8 mouse cellular contexts compared by ENCODE assay signal in genomic region chr8:70172043-70172681, GRCm38 (mm10). TPM values are rescaled to one million over a fixed set of nuclear protein-coding genes. Genes with fewer than 3 reads are reported as not detected.
A peak's percentile ranks its signal among the peaks of the same experiment; 100 is the strongest.
DNase-seq lines count a peak whose midpoint lies in the region; ATAC-seq lines count a peak whose summit lies in the region.

Tmem161a (plus strand) TSS chr8:70172356.

- intact Hi-C loops in left cerebral cortex, postnatal 14 days (cut with DNase I) = no loop called here

- peaks cover 11% of the 10 kb centered on the region for H3K4me1 ChIP-seq in intestine, embryonic 14.5 days (replicated peaks; ENCODE audit: control insufficient read depth, insufficient read depth, low read length)

- peaks cover 7% of the 10 kb centered on the region; the same call in 1 of the 2 replicates for H3K36me3 ChIP-seq in intestine, embryonic 14.5 days (ENCODE audit: control insufficient read depth, insufficient read depth, low read length)

- H3K9ac ChIP-seq in intestine, embryonic 14.5 days (ENCODE audit: low read length) = peak within 1 kb of the TSS; percentile 77

- no peaks in the 10 kb centered on the region for H3K9me3 ChIP-seq in intestine, embryonic 14.5 days (ENCODE audit: control insufficient read depth, low read length)

- peak; percentile 97 for ATAC-seq in intestine, embryonic 14.5 days (replicated peaks; ENCODE audit: low FRiP score, low TSS enrichment, low read depth)

- no peaks in the 10 kb centered on the region; the same call in 1 of the 2 replicates for H3K27me3 ChIP-seq in intestine, embryonic 14.5 days (replicated peaks; ENCODE audit: control insufficient read depth, insufficient read depth, low read length)

- peak within 1 kb of the TSS; percentile 14; the same call in 1 of the 2 replicates for H3K27ac ChIP-seq in intestine, embryonic 14.5 days (ENCODE audit: low read depth)

- peak within 1 kb of the TSS; percentile 62 for H3K4me2 ChIP-seq in intestine, embryonic 14.5 days (ENCODE audit: low read length)

- peak within 1 kb of the TSS; percentile 75 for H3K4me3 ChIP-seq in intestine, embryonic 14.5 days (ENCODE audit: low read depth, low read length)

- DNase-seq in adrenal gland, adult 18-20 months (ENCODE audit: low spot score in 2 of 2) = peak; percentile 77 to 85
- DNase-seq in embryo, embryonic 11 days = peak; percentile 95
- peak; percentile 91 for DNase-seq in gastrocnemius, postnatal 25 days
- DNase-seq in intestine, embryonic 14.5 days (ENCODE audit: low spot score) = peak; percentile 94
- peak; percentile 94 to 95 for DNase-seq in left cerebral cortex, postnatal 14 days (ENCODE audit: low spot score in 2 of 2)
- DNase-seq in mesoderm, embryonic 11.5 days (ENCODE audit: low read depth, low spot score) = peak; percentile 94
- peak; percentile 90 to 95 for DNase-seq in right cerebral cortex, postnatal 36 days (ENCODE audit: low spot score in 2 of 2)
- peak; percentile 94 for DNase-seq in yolk sac, embryonic 10.5 days (ENCODE audit: low spot score)

- WGBS in intestine, embryonic 14.5 days = 2% methylated on average over 27 of the region's 27 CpGs

RNA-seq across cellular contexts. Expression of gene Tmem161a, which starts in this region (rescaled TPM):
- 10 to 100 TPM; 68.0 to 84.2 TPM for total RNA-seq in adrenal gland, adult 18-20 months (2021)
- total RNA-seq in gastrocnemius, postnatal 25 days (2021) = 10 to 100 TPM; 68.1 to 72.3 TPM
- 44.1 and 50.8 TPM in 2 replicates for polyA plus RNA-seq in intestine, embryonic 14.5 days (2014; fragmentation: Nextera tagmentation; extraction: Ambion mirVana)
- total RNA-seq in left cerebral cortex, postnatal 14 days (2021) = 10 to 100 TPM; 51.3 to 53.2 TPM

Comparison
In these comparisons a context has a peak if more than half of its experiments do, and no peak if none do; other contexts are left out.
1. Peak in every context shown above with its lines: DNase-seq, ATAC-seq, H3K4me3 ChIP-seq and H3K27ac ChIP-seq.